Mouse (Mus musculus) hindlimb bud, embryonic 11.5 days (tissue): ENCODE results near the gene Usp16.
"Not testable (repeated sequence)": the region's sequence is repeated elsewhere in the genome, so short reads cannot be mapped to it uniquely, and the experiment has no call there.

Source experiments
- DNase-seq: peaks from one replicate; pipeline ENCODE4 v3.0.0-alpha.2; 2012; ENCODE audit warnings: low read depth, low spot score; ENCODE audit errors: extremely low spot score

The Usp16 gene

DNA sequence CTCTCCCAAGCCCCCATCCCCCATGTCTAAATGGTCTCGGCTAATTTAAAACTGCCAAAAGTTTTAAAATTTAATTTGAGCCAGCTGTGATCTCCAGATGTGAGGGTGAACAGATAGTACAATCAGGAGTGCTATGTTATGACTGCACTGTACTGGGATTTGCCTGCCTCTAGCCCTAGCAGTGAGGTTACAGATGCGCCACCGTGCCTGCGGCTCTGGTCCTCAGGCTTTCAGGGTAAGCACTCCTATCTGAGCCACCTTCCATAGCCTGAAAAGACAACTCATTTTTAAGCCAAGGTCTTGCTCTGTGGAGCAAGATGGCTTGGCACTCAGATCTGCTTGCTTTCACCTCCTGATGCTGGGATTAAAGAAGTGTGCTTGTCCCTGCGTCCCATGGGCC, 29.9 kb downstream of the Usp16 start:
- DNase-seq: no peak

DNA sequence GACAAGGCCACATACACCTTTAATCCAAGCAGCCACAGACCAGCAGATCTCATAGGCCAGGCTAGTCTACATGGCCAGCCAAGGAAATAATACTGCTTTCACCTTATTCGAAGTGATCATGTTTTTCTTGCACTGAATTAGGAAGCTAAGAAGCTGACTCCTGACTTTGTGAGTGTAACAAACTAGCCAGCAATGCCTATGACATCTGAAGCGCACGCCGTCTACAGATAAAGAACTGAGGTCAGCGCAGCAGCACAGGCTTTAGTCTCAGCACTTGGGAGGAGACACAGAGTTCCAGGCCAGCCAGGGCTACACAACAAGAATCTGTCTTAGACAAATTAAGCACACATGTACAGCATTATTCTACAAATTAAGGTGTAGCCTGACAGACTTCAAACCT, 32.2 kb downstream of the Usp16 start:
- no peak for DNase-seq

DNA sequence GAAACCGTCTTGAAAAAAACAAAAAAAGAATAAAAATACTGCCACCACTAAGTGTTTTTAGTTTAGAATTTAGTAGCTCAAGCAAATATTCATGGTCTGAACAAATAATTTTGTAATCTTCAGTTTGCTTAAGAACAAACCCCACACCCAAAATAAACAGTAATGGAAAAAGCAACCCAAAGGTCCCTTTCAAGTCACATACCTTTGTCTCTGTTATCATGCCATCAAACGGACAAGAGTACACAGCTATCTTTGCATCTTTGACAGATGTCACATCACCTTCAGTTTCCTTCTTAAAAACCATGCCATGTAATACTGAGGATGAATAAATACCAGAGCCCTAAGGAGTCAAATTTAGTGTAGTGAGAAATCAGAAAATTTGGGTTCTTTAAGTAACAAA, 34.1 kb downstream of the Usp16 start:
- no peak for DNase-seq

GRCm38 (mm10) chr16:87492191-87492792, 37.8 kb downstream of the Usp16 start:
- DNase-seq: not testable (repeated sequence)

- DNase-seq: no peak
These were observed 40.6 kb downstream of the Usp16 start for GRCm38 (mm10) chr16:87494955-87495655.

GRCm38 (mm10) chr16:87495716-87496447, 41.4 kb downstream of the Usp16 start, which contains the start of gene Cct8:
Gene Cct8 (minus strand): TSS chr16:87495873.
- peak; percentile 94 for DNase-seq

DNA sequence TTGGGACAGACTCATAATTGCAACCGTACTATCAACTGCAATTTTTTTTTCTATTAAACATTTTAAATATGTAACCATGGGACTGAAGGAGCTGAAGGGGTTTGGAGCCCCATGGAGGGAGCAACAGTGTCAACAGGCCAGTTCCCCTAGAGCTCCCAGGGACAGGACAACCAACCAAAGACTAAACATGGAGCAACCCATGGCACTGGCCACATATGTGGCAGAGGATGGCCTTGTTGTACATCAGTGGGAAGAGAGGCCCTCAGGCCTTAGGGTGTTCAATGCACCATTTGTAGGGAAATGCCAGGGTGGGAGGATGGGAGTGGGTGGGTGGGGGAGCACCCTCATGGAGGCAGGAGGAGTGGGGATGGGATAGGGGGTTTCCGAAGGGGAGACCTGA, 42.2 kb downstream of the Usp16 start:
- DNase-seq: no peak

- DNase-seq: no peak
These were observed 42.7 kb downstream of the Usp16 start for GRCm38 (mm10) chr16:87497171-87497570.

GRCm38 (mm10) chr16:87499556-87499955, 45.1 kb downstream of the Usp16 start:
- DNase-seq: no peak

GRCm38 (mm10) chr16:87501304-87502078, 47.0 kb downstream of the Usp16 start:
- no peak for DNase-seq

DNA sequence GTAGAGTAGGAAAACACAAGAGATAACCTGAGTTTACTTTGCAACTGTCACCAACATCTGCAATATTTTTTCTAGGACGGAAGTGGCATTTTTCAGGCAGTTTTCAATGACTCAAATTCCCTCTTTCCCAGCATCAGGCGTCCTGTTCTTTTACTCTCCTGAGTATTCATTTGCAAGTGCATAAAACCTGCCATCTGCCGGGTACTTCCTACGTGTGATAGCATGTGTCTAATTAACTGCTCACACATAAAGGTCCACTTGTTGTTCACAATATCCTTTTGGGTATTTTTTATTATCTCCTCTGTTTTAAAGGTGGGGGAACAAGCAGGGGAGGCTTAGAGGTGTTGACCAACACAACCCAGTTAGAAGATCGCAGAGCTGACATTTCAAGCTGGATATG, 57.2 kb downstream of the Usp16 start:
- no peak for DNase-seq

- DNase-seq: no peak
These were observed 57.8 kb downstream of the Usp16 start for GRCm38 (mm10) chr16:87512331-87512730.

- no peak for DNase-seq
These were observed 69.7 kb downstream of the Usp16 start for GRCm38 (mm10) chr16:87524228-87524627.

GRCm38 (mm10) chr16:87527553-87528249, 73.2 kb downstream of the Usp16 start:
- no peak for DNase-seq

GRCm38 (mm10) chr16:87528755-87529154, 74.3 kb downstream of the Usp16 start:
- no peak for DNase-seq
